Mouse (Mus musculus) neural tube, embryonic 14.5 days (tissue): Measurements from ENCODE around the gene Pdgfa. TPM values are rescaled to one million over a fixed set of nuclear protein-coding genes. Genes with fewer than 3 reads are reported as not detected.

Experiments
- ATAC-seq: fragments of 200-750 bp; cut with Nextera tagmentation; 2 replicates; pipeline ENCODE4 v1.8.0; 2017; ENCODE audit warnings: low read depth, mild to moderate bottlenecking, moderate TSS enrichment, moderate library complexity
- H3K27ac ChIP-seq: fragments of 300-500 bp; sonication (generic); 2 replicates; pipeline ENCODE4 v1.5.1; 2014; ENCODE audit warnings: low read depth, mild to moderate bottlenecking, control low read depth, low read length, moderate library complexity, mixed read lengths
- H3K27me3 ChIP-seq: fragments of 300-500 bp; sonication (generic); 2 replicates; pipeline ENCODE4 v1.6.1; 2014; ENCODE audit warnings: low read length; ENCODE audit not compliant: control insufficient read depth, insufficient read depth
- H3K36me3 ChIP-seq: fragments of 300-500 bp; sonication (generic); 2 replicates; pipeline ENCODE4 v1.6.1; 2014; ENCODE audit warnings: low read length, mixed read lengths; ENCODE audit not compliant: control insufficient read depth, insufficient read depth
- H3K4me1 ChIP-seq: fragments of 300-500 bp; sonication (generic); 2 replicates; pipeline ENCODE4 v1.6.1; 2014; ENCODE audit warnings: low read length; ENCODE audit not compliant: control insufficient read depth, insufficient read depth
- H3K4me2 ChIP-seq: fragments of 300-500 bp; sonication (generic); 2 replicates; pipeline ENCODE4 v1.6.1; 2014; ENCODE audit warnings: mild to moderate bottlenecking, low read depth, low read length, control low read depth
- H3K4me3 ChIP-seq: fragments of 300-500 bp; sonication (generic); 2 replicates; pipeline ENCODE4 v1.5.1; 2014; ENCODE audit warnings: low read depth, low read length, control low read depth, mixed read lengths
- H3K9ac ChIP-seq: fragments of 300-500 bp; sonication (generic); replicated peaks from 2 replicates; pipeline ENCODE4 v1.6.1; 2014; ENCODE audit warnings: low read depth, mild to moderate bottlenecking, control low read depth, low read length, mixed read lengths
- H3K9me3 ChIP-seq: fragments of 300-500 bp; sonication (generic); 2 replicates; pipeline ENCODE4 v1.6.1; 2016; ENCODE audit warnings: low read length; ENCODE audit not compliant: control insufficient read depth
- WGBS: fragments of 180-500 bp; shearing (Covaris S2); extraction: QIAGEN DNeasy Blood & Tissue Kit; methylation state at CpG from one replicate; pipeline ENCODE4 v1.1.7; 2014; 5-methylcytosine and 5-hydroxymethylcytosine counted together
- polyA plus RNA-seq: library from polyadenylated mRNA; unstranded; fragments of >200 nt; fragmentation: Nextera tagmentation; extraction: Ambion mirVana; gene quantifications from 2 replicates; pipeline ENCODE4 v1.2.1, GENCODE M21; 2014

Pdgfa gene
- polyA plus RNA-seq, 1 experiment from 2014 or later: 23.4 TPM

GRCm38 (mm10) chr5:138974911-138975485 lies 22.2 kb downstream of the Pdgfa start:
- Histone ChIP-seq H3K36me3 (no peaks in the 10 kb centered on the region), H3K4me1 (no peaks in the 10 kb centered on the region), H3K4me3 (no peak overlapping the region), H3K9me3 (no peaks in the 10 kb centered on the region), H3K27ac (no peak overlapping the region), H3K9ac (no peak overlapping the region), H3K27me3 (no peaks in the 10 kb centered on the region), H3K4me2 (no peak overlapping the region)
- ATAC-seq: no peak
- WGBS: 85% methylated on average over 8 of the region's 8 CpGs

GRCm38 (mm10) chr5:138973480-138973879 lies 23.7 kb downstream of the Pdgfa start:
- H3K27me3 ChIP-seq: no peaks in the 10 kb centered on the region
- no peak overlapping the region for H3K9ac ChIP-seq
- H3K9me3 ChIP-seq: no peaks in the 10 kb centered on the region
- H3K27ac ChIP-seq: no peak overlapping the region
- no peak for ATAC-seq
- 87% methylated on average over 6 of the region's 6 CpGs for WGBS
- no peak overlapping the region for H3K4me3 ChIP-seq
- H3K4me2 ChIP-seq: no peak overlapping the region
- no peaks in the 10 kb centered on the region for H3K4me1 ChIP-seq
- no peaks in the 10 kb centered on the region for H3K36me3 ChIP-seq

GRCm38 (mm10) chr5:138971405-138971804 lies 25.8 kb downstream of the Pdgfa start:
- H3K4me2 ChIP-seq: no peak overlapping the region
- no peak for ATAC-seq
- H3K4me1 ChIP-seq: no peaks in the 10 kb centered on the region; the same call in 1 of the 2 replicates
- 84% methylated on average over 9 of the region's 9 CpGs for WGBS
- H3K4me3 ChIP-seq: no peak overlapping the region
- no peak overlapping the region for H3K27ac ChIP-seq
- H3K9me3 ChIP-seq: no peaks in the 10 kb centered on the region
- no peak overlapping the region for H3K9ac ChIP-seq
- no peaks in the 10 kb centered on the region for H3K27me3 ChIP-seq
- H3K36me3 ChIP-seq: no peaks in the 10 kb centered on the region

- Histone ChIP-seq H3K9ac (no peak overlapping the region), H3K27me3 (no peaks in the 10 kb centered on the region), H3K27ac (no peak overlapping the region), H3K4me1 (peaks cover 10% of the 10 kb centered on the region; the same call in 1 of the 2 replicates), H3K36me3 (no peaks in the 10 kb centered on the region), H3K4me3 (no peak overlapping the region), H3K9me3 (no peaks in the 10 kb centered on the region), H3K4me2 (no peak overlapping the region)
- WGBS: 64% methylated on average over 7 of the region's 7 CpGs
- ATAC-seq: no peak
Measured at GRCm38 (mm10) chr5:138970056-138970490, 27.1 kb downstream of the Pdgfa start.

- no peak for ATAC-seq
- peak overlapping the region; percentile 57 for H3K27ac ChIP-seq
- H3K4me2 ChIP-seq: no peak overlapping the region
- no peaks in the 10 kb centered on the region for H3K36me3 ChIP-seq
- no peaks in the 10 kb centered on the region for H3K27me3 ChIP-seq
- peaks cover 10% of the 10 kb centered on the region; the same call in 1 of the 2 replicates for H3K4me1 ChIP-seq
- no peak overlapping the region for H3K9ac ChIP-seq
- 67% methylated on average over 7 of the region's 7 CpGs for WGBS
- no peaks in the 10 kb centered on the region for H3K9me3 ChIP-seq
- H3K4me3 ChIP-seq: no peak overlapping the region
Measured at GRCm38 (mm10) chr5:138966033-138966724, 31.0 kb downstream of the Pdgfa start.

- H3K4me3 ChIP-seq: no peak overlapping the region
- H3K4me2 ChIP-seq: no peak overlapping the region
- H3K9ac ChIP-seq: no peak overlapping the region
- no peaks in the 10 kb centered on the region for H3K9me3 ChIP-seq
- H3K4me1 ChIP-seq: peaks cover 10% of the 10 kb centered on the region; the same call in 1 of the 2 replicates
- no peaks in the 10 kb centered on the region for H3K27me3 ChIP-seq
- no peak for ATAC-seq
- no peaks in the 10 kb centered on the region for H3K36me3 ChIP-seq
- H3K27ac ChIP-seq: no peak overlapping the region
- WGBS: 86% methylated on average over 2 of the region's 2 CpGs
Measured at GRCm38 (mm10) chr5:138965590-138965989, 31.6 kb downstream of the Pdgfa start.

- Histone ChIP-seq H3K36me3 (no peaks in the 10 kb centered on the region), H3K4me2 (no peak overlapping the region), H3K4me1 (peaks cover 4% of the 10 kb centered on the region; the same call in 1 of the 2 replicates), H3K9me3 (no peaks in the 10 kb centered on the region), H3K4me3 (no peak overlapping the region), H3K9ac (no peak overlapping the region), H3K27ac (no peak overlapping the region; the same call in 1 of the 2 replicates), H3K27me3 (no peaks in the 10 kb centered on the region)
- WGBS: 29% methylated on average over 10 of the region's 10 CpGs
- ATAC-seq: peak; percentile 73
Measured at GRCm38 (mm10) chr5:138956427-138956833, 40.7 kb downstream of the Pdgfa start.

GRCm38 (mm10) chr5:138953986-138954385 lies 43.2 kb downstream of the Pdgfa start:
- ATAC-seq: no peak
- Histone ChIP-seq H3K4me3 (no peak overlapping the region), H3K36me3 (no peaks in the 10 kb centered on the region), H3K4me2 (no peak overlapping the region), H3K4me1 (peaks cover 4% of the 10 kb centered on the region; the same call in 1 of the 2 replicates), H3K9me3 (no peaks in the 10 kb centered on the region), H3K9ac (no peak overlapping the region), H3K27me3 (no peaks in the 10 kb centered on the region), H3K27ac (no peak overlapping the region)
- WGBS: 65% methylated on average over 7 of the region's 7 CpGs

- Histone ChIP-seq H3K4me3 (no peak overlapping the region), H3K27me3 (no peaks in the 10 kb centered on the region), H3K27ac (no peak overlapping the region), H3K36me3 (no peaks in the 10 kb centered on the region), H3K9me3 (no peaks in the 10 kb centered on the region), H3K9ac (no peak overlapping the region), H3K4me2 (no peak overlapping the region), H3K4me1 (peaks cover 13% of the 10 kb centered on the region)
- 70% methylated on average over 13 of the region's 13 CpGs for WGBS
- no peak for ATAC-seq
Measured at GRCm38 (mm10) chr5:138952969-138953368, 44.2 kb downstream of the Pdgfa start.
